Mouse (Mus musculus): ENCODE measurements around the gene Sept6.

Sept6 gene

GRCm38 (mm10) chrX:36864609-36865328, 126.8 kb downstream of the Sept6 start:
- no peak for DNase-seq (ENCODE audit: low read depth, low spot score)

- peak; percentile 67 for DNase-seq (ENCODE audit: low read depth, low spot score)
Measured at GRCm38 (mm10) chrX:36863766-36864608, 127.6 kb downstream of the Sept6 start.
